Mouse (Mus musculus) kidney, adult 9 months (tissue): ENCODE measurements around the gene Btbd2.
"Not testable (repeated sequence)": the region's sequence is repeated elsewhere in the genome, so short reads cannot be mapped to it uniquely, and the experiment has no call there.

Experiments
- DNase-seq: peaks from one replicate; pipeline ENCODE4 v3.0.0; 2022

Gene Btbd2

DNA sequence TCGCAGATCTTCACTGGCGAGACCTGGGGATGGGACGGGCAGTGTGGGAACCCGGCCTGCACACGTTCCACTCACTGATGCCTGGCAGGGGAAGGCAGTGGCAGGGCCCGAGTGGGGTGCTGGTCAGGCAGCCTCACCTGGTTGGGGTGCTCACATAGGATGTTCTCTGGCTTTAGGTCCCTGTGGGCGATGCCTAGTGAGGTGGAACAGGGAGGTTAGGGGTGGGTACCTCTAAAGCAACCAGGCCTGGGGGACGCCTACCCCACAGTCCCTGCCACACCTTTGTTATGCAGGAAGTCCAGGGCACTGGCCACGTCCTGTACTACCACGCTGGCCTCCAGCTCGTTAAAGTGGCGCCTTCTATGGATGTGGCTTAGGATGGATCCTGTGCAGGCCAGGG, 12.1 kb upstream of the Btbd2 start:
- DNase-seq, result no peak

DNA sequence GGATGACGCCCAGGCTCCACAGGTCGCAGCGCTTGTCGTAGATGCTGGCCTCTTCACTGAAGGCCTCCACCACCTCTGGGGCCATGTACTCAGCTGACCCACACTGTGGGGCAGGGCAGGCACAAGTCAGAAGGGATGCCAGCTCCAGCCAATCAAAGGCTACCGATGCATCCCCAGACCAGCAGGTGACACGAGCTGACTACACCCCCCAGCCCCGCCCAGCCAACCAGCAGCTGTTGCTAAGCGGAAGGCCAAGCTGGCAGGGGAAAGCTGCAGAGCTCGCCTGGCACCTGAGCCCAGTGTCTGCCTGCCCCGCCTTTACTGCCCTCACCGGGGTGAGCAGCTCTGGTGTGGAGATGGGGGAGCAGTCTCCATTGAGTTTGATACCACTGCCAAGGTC, 11.7 kb upstream of the Btbd2 start:
- DNase-seq, result peak; percentile 74

DNA sequence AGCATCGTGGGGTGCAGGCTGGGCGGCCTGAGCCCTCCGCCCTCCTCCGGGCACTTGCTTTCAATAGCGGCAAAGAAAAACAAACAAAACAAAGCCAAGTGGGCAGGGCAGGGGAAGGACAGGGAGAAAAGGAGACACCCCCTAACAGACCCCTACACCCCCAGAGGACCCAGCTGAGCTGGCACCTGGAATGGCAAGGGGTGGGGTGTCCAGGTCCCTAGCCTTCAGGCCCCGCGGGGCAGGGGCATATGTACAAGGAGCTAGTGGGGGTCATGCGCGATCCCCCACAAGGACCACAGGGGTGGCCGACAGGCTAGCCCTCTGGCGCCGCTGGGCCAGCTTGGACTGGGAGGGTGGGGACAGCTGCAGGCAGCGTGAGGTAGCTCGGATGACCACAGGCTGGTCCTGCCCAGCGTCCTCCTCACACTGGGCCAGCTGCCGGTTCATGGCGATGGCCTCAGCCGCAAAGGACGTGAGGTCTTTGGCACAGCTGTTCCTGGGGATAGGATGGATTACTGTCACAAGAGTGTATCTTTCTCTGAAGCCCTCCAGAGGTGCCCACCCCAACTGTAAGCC, 10.1 kb upstream of the Btbd2 start:
- no peak for DNase-seq

DNA sequence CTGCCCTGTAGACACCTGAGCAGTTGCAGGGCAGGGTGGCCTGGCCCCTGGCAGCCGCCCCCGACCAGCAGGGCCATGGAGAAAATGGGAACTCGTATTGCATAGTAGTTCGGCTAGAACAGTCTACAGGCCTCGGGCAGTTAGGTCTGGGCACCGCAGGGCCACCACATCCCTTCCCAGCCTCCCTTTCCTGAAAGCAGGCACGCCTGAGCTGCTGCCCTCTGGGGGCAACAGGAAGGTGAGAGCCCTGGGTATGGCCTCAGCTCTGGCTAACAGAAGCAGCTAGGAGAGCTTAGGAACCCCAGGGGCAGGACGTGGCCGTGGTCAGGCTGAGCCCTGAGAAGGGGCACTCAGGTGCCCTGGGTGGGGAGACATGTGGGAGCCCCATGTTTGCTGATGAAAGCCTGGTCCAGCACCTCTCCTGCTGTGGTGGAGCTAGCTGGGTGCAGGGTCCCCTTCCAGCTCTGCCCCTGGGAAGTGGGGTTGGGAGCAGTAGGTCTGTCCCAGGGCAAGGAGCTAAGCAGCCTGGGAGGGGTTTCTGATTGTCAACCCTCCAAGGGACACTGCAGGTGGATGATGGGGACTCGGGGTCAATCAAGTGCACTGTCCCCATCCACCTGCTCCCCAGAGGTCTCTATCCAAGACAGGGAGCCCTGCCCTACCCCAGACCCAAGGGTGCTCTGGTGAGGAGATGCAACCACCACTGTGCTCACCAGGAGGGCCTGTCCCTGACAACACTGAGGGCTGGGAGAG, 9.3 kb upstream of the Btbd2 start:
- no peak for DNase-seq

DNA sequence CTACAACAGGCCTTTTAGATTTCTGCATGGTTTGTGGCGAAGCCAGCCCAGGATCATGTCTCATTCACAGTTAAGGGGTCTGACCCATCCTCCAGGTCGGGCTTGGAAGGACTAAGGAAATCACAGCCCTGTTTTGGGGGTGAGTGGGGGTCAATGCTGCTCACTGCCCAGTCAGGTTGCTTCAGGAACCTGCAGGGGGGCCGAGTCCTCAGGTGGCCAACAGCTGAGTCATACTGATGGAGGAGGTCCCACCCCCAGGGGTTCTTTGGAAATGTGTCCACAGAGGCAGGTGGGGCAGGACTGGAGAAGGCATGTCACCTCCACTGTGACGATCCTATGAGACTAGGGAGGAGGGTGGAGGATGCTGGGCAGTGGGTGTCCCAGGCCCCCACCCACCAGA, 8.6 kb upstream of the Btbd2 start:
- DNase-seq, result no peak

DNA sequence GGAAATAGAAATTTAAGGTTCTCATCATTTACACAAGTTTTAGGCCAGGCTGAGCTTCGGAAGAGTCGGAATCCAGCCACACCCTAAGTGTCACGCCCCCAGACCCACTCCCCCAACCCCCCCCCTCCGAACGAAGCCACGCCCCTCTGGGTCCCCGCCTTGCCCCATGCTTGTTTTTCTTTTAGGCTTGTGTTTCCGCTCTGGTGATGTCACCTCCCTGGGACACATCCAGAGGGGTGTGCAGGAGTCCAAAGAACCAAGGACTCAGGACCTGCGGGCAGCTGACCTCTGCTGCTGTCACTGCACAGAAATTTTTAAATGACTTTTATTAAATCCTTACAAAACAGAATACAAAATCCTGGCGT, 8.1 kb upstream of the Btbd2 start:
- DNase-seq, result peak; percentile 90

DNA sequence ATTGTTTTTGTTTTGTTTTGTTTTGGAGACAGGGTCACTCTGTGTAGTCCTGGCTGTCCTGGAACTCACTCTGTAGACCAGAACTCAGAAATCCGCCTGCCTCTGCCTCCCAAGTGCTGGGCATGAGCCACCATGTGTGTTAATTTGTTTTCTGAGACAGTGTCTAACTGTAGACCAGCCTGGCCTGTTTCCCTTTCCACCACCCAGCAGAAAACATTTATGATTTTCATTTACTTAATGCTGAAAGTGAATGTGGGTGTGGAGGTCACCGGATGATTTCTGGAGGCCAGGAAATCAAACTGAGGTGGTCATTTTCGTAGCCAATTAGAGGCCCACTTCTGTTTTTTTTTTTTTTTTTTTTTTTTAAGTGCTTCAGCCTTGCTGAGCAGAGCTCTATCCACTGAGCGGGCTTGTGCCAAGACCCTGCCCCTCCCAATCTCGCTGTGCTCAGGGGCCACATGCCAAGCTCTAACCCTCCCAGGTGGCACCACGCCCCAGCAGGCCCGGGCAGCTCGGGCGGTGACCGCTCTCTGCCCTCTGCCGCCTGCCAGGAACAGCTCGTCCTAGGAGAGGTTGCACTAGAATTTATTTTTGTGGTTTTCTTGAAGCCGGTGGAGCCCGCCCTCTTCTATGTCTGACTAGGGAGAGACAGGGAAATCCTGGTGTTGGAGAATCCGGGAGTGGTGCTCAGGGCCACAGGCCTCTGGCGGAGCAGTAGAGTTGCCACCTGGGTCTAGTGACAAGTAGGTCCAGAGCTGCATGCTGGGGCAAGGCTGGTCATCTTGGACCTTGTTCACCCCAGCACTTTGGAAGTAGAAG, 7.5 kb upstream of the Btbd2 start:
- DNase-seq, result peak; percentile 98

DNA sequence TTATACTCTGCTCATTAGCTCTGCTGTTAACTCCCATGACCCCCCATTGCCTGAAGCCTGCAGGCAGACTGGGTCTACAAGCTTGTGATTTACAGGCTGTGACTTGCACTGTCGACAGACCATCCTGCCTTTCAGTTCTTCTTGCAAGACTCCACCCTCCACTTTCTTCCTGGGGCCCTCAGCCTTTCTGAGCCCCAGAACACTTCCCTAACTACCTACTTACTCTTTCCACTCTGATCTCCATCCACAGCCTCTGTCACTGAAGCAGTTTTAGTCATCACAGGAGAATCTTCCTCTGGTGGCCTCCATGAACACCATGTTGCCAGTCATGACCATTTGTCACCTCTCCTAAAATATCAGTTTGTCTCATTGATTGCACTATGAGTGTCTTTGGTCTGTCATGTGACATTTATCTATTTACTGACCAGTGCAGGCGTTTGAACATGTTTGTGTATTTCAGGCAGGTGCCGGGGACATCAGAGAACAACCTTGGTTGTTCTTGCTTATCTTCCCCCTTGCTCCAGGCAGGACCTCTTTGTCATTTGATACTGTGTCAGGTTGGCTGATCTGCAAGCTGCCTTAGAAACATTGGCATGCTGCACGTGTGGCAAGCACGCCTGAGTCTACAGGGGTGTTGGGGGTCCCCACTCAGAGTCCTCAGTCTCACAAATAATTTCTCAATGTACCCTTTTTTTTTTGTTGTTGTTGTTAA, 6.8 kb upstream of the Btbd2 start:
- DNase-seq, result no peak

DNA sequence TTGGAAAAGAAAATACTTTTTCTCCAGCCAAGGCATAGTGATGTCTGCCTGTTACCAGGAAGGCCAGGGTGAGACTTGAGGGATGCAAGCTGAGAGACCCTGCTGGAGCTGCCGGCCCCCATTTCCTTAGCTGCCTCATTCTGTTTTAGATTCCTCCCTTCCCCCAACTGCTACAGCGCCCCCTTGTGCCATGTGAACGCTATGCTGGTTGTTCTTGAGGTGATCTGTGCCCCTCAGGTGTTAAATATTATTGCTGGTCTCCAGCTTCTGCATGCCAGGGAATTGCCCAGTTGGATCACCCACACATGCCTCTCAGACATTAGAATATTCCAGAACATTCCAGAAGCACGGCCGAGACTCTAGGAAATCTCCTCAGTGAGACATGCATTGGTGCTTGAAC, 4.3 kb upstream of the Btbd2 start:
- peak; percentile 87 for DNase-seq

DNA sequence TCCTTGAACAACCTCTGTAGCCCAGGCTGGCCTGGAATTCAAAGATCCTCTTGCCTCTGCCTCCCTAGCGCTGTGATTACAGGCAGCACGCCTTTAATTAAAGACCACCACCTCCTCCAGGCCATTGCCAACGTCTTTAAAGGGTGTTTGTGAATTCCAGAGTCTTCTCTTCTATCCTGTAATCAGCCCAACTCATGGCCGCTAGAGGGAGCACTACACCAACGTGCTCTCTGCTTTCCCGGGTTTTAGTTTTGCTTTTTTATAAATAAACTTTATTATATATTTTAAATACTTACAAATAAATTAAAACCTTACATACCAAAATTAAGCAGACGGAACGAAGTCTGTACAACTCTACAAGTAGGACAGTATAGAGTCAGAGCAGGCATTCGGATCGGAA, 2.3 kb upstream of the Btbd2 start:
- peak; percentile 88 for DNase-seq

DNA sequence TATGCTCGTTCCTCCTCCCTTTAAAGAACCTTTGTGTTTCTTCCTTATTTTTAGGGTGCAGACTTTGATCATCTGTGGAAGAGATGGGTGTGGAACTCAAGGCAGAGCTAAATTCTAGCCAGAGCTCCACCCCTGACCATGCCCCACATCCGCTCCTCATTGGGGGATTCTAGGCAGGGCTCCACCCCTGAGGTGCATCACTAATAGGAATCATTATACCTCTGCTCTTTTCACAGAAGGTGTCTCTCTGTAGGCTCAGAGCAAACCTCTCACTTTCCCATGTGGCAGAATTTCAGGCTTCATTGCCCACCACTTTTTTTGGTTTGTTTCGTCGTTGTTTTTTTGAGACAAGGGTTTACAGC, 2.0 kb upstream of the Btbd2 start:
- peak; percentile 68 for DNase-seq

DNA sequence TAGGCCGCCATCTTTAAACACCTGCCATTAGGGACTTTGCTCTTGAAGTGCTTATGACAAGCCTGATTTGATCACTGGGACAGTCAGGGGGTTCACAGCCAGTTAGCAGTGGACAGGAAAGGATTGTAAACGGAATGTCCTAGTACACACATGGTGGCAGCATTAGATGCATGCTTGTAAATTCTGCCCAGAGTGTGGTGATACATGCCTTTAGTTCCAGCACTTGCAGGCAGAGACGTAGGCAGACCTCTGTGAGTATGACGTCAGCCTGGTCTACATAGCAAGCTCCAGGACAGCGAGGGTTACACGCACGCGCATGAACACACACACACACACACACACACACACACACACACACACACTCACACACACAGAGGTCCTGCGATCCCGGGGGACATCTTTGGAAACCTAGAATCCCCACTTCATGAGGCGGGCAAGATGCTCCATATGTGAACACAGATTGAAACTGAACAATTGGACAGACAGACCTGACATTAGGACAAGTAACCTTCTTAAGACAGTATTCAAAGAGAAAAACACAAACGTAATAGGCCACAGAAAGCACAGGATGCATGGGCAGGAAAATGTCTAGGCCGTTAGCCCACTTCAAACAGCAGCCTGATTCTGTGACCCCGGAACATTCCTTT, 1.4 kb upstream of the Btbd2 start:
- DNase-seq, result no peak

DNA sequence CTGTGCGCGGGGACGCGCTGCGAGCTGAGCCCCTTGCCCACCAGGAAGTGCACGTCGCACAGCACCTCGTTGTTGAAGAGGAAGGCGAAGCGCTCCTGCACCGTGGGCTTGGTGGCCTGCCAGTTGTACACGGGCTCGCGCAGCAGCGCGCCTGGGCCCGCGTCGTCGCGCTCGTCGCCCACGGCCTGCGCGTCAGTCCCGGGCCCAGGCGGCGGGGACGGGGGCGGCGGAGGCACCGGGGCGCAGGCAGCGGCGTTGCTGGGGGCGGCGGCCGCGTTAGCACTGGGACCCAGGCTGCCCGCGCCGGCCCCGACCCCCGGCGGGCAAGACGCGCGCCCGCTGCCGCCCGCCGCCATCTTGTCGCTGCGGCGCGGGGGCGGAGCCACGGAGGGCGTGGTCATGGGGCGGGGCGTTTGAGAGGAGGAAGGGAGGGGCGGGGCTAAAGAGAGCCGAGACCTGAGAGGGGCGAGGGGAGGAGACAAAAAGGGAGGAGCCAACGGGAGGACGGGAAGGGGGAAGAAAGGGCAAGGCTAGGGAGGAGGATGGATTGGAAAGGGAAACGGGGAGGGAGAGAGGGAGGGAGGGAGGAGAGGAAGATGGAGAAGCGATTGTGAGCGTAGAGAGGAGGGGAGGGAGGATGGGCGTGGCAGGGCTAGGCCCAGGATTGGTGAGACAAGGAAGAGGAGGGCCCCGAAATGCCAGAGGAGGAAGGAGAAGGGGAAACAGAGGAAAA, 575 bp downstream of the Btbd2 start:
- DNase-seq, result peak; percentile 98

DNA sequence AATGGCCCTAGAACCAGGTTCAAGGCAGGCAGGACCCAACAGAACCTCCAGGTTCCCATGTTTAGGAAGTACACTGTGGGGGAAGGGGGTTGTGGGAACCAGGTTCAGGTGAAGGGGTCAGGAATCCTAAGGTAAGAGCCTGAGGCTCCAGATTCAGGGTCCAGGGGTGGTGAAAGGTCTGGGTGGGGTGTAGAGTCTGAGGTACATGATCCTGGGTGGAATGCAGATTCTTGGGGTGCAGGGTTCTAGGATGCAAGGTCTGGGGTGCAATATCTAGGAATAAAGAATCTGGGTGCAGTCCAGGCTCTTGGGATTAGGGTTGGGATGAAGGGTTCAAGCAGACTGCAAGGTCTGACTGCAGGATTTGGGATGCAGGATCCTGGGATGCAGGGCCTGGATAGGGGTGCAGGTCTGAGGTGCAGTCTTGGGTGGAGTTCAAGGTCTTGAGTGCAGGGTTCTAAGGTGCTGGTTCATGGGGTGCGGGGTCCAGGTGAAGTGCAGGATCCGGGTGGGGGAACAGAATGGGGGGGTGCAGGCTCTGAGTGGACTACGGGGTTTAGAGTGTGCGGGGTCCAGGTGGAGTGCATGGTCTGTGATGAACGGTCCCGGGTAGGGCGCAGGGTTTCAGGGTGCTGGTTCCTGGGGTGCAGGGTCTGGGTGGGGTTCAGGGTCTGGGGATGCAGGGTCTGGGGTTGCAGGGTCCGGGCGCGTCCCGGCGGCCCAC, 1.3 kb downstream of the Btbd2 start:
- DNase-seq, result no peak

DNA sequence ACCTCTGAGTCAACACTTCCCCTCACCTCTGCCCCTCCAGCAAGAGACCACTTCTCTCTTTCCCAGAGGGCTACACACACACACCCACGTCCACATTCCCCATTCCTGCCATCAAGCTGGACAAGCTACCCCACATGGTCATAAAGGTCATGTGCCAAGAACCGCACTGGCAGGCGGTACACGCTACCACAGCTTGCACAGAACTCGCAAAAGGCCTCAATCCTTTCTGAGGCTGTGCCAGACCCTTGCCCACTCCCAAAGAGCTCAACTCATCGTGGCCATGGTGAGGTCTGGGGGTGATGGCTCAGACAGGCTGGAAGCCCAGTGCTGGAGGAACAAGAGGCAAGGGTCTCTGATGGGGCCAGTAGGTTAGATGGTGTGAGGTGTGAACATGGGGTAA, 2.0 kb downstream of the Btbd2 start:
- no peak for DNase-seq

DNA sequence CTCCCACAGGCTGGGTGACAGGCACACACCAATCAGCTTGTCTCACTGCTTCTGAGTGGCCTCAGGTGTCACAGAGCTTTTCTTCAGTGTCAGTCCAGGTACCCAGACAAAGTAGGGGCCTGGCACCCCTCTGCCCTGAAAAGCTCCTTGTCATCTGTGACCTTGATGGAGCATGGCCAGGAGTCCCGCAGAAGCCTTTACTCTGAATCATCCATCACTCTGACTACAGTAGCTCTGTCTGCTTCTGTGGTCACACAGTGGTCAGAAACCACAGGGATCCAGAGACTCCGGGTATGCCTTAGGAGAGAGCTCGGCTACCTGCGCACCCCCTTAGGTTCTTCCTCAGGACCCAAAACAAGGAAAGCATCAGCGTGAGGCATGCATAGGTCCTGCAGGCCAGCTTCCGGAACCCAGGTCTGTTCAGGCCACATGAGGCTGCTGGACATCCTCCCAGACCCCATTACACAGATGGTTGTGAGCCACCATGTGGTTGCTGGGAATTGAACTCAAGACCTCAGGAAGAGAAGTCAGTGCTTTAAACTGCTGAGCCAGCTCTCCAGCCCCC, 3.6 kb downstream of the Btbd2 start:
- no peak for DNase-seq

DNA sequence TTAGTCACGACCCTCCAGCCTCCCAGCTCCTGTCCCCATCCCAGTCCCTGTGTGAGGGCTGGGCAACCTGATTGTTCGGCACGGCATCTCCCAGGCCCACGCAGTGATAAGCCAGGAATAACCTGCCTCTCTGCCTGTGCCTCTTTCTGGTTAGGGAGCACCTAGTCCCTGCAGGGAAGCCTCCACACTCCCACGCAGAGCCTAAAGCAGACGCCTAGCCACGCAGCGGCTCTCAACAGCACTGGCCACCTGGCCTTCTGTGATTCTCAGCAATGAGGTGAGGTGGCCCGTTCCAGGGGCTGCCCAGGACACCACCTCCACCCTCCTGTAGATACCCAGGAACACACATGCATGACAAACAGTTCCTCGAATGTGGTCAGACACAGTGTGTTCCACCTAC, 6.5 kb downstream of the Btbd2 start:
- DNase-seq, result no peak

DNA sequence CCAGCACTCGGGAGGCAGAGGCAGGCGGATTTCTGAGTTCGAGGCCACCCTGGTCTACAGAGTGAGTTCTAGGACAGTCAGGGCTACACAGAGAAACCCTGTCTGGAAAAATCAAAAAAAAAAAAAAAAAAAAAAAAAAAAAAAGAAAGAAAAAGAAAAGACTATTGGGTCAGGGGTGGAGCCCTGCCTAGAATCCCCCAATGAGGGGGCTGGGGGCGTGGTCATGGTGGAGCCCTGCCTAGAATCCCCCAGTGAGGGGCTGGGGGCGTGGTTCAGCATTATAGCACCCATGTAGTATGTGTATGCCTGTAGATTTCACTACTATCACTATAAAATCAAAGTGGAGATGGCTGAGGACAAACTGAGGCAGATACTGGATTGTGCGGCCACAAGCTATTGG, 7.0 kb downstream of the Btbd2 start:
- DNase-seq, result not testable (repeated sequence)

DNA sequence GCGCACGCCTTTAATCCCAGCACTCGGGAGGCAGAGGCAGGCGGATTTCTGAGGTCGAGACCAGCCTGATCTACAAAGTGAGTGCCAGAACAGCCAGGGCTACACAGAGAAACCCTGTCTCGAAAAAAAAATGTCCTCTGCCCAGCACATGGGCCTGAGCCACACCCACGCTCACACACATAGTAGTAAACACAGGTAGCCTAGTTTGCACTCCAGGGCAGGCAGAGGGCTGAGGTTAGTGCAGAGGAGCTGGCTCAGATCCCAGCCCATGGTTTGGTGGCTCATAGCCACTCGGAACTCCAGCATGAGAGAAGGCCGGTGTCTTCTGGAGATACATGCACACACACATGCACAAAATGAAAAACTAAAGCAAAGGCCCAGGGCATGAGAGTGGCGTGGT, 9.9 kb downstream of the Btbd2 start:
- peak; percentile 13 for DNase-seq

DNA sequence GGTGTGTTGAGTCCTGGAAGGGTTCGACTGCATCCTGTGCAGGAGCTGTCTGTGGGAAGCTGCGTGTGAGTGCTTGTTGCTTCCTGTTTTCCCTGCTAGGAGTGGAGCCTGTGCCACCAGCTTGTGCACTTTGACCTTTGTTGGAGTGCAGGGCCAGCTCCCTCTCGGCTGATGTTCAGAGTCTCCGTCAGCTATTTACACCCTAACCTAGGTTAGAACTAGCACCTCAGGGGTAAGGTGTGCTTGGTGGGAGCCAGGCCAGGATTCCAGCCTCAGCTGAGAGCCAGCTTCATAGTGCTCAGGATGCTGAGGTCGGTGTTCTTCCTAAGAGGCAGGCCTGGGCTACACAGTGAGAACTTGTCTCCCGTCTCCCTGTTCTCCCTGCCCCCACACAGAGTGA, 21.5 kb downstream of the Btbd2 start:
- DNase-seq, result peak; percentile 80

DNA sequence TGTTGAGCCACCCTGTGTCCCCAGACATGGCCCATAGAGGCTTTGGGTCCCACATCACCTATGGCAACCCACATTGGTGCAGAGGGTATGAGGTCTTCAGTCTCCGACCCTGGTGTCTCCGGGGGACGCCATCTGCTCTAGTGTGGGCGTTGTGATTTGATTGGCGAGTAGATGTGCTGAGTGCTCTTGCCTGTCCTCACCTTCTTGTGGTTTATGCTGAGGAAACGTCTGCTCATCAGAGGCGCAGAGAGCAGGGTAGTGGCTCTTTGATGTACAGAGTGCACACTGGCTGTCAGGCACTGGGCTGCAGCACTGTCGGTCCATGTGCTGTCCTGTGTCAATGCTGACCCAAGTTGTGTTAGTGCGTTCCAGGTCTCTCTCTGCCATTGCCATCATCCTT, 27.9 kb downstream of the Btbd2 start:
- no peak for DNase-seq
